Mouse (Mus musculus) limb, embryonic 14.5 days (tissue): Measurements from ENCODE around the gene Acaca. TPM values are rescaled to one million over a fixed set of nuclear protein-coding genes. Genes with fewer than 3 reads are reported as not detected.

Experiments used
- ATAC-seq: fragments of 200-750 bp; cut with Nextera tagmentation; 2 replicates; pipeline ENCODE4 v1.8.0; 2017; ENCODE audit warnings: low read depth, moderate number of reproducible peaks, moderate TSS enrichment; ENCODE audit not compliant: low FRiP score
- DNase-seq: peaks from one replicate; pipeline ENCODE4 v3.0.0-alpha.2; 2015; ENCODE audit warnings: low spot score
- H3K27ac ChIP-seq: fragments of 300-500 bp; sonication (generic); replicated peaks from 2 replicates; pipeline ENCODE4 v1.5.1; 2014; ENCODE audit warnings: low read depth, mild to moderate bottlenecking, low read length, moderate library complexity, mixed read lengths
- H3K27me3 ChIP-seq: fragments of 300-500 bp; sonication (generic); 2 replicates; pipeline ENCODE4 v1.6.1; 2014; ENCODE audit warnings: low read length, mixed read lengths; ENCODE audit not compliant: control insufficient read depth, insufficient read depth
- H3K36me3 ChIP-seq: fragments of 300-500 bp; sonication (generic); 2 replicates; pipeline ENCODE4 v1.6.1; 2014; ENCODE audit warnings: mild to moderate bottlenecking, low read length, moderate library complexity, mixed read lengths; ENCODE audit not compliant: control insufficient read depth, insufficient read depth
- H3K4me1 ChIP-seq: fragments of 300-500 bp; sonication (generic); 2 replicates; pipeline ENCODE4 v1.6.1; 2014; ENCODE audit warnings: antibody characterized with exemption, low read length, mixed read lengths; ENCODE audit not compliant: control insufficient read depth, insufficient read depth
- H3K4me2 ChIP-seq: fragments of 300-500 bp; sonication (generic); replicated peaks from 2 replicates; pipeline ENCODE4 v1.6.1; 2014; ENCODE audit warnings: low read depth, mild to moderate bottlenecking, low read length, moderate library complexity; ENCODE audit not compliant: severe bottlenecking
- H3K4me3 ChIP-seq: fragments of 300-500 bp; sonication (generic); replicated peaks from 2 replicates; pipeline ENCODE4 v1.5.1; 2014; ENCODE audit warnings: low read length
- H3K9ac ChIP-seq: fragments of 300-500 bp; sonication (generic); 2 replicates; pipeline ENCODE4 v1.6.1; 2014; ENCODE audit warnings: mild to moderate bottlenecking, low read depth, low read length, moderate library complexity; ENCODE audit not compliant: severe bottlenecking
- H3K9me3 ChIP-seq: fragments of 300-500 bp; sonication (generic); 2 replicates; pipeline ENCODE4 v1.6.1; 2016; ENCODE audit warnings: low read length; ENCODE audit not compliant: control insufficient read depth
- POLR2A ChIP-seq: fragments of 200-500 bp; IDR thresholded peaks from 2 replicates; pipeline ENCODE4 v1.8.0; 2012; ENCODE audit warnings: inconsistent platforms, mild to moderate bottlenecking, moderate library complexity, borderline replicate concordance; ENCODE audit not compliant: insufficient read depth, insufficient read length; ENCODE audit errors: extremely low read depth
- WGBS: fragments of 180-500 bp; shearing (Covaris S2); extraction: QIAGEN DNeasy Blood & Tissue Kit; methylation state at CpG from one replicate; pipeline ENCODE4 v1.1.7; 2014; 5-methylcytosine and 5-hydroxymethylcytosine counted together
- polyA plus RNA-seq, 2 experiments: library from polyadenylated mRNA; depleted of rRNA in 1 of 2; stranded (reverse) in 1 of 2; unstranded in 1 of 2; fragments of >200 nt; fragmentation: Nextera tagmentation in 1 of 2; extraction: Ambion mirVana in 1 of 2; gene quantifications; 2 replicates each; pipeline versions ENCODE4 v1.2.1 to v1.2.3; 2012 to 2014

Acaca gene
- polyA plus RNA-seq, 2 experiments = 18.2 to 20.3 TPM

GRCm38 (mm10) chr11:84168701-84169288 is 39.3 kb downstream of the Acaca start:
- H3K9me3 ChIP-seq = no peaks in the 10 kb centered on the region
- no peak overlapping the region for H3K9ac ChIP-seq
- no peak overlapping the region for H3K4me3 ChIP-seq
- no peak for ATAC-seq
- H3K27me3 ChIP-seq = no peaks in the 10 kb centered on the region
- 0 out of 2 replicates have a peak, but pooled peaks cover 3% of the 10 kb centered on the region for H3K4me1 ChIP-seq
- H3K4me2 ChIP-seq = no peak overlapping the region
- no peaks in the 10 kb centered on the region for H3K36me3 ChIP-seq
- no peak overlapping the region for H3K27ac ChIP-seq
- DNase-seq = no peak
- 29% methylated on average over 7 of the region's 7 CpGs for WGBS
- TF ChIP-seq POLR2A = no peak

- ATAC-seq = no peak
- DNase-seq = no peak
- no peak for TF ChIP-seq POLR2A
- Histone ChIP-seq H3K27ac (no peak overlapping the region), H3K4me2 (no peak overlapping the region), H3K4me1 (0 out of 2 replicates have a peak, but pooled peaks cover 3% of the 10 kb centered on the region), H3K9ac (no peak overlapping the region), H3K4me3 (no peak overlapping the region), H3K36me3 (no peaks in the 10 kb centered on the region), H3K27me3 (no peaks in the 10 kb centered on the region), H3K9me3 (no peaks in the 10 kb centered on the region)
- WGBS = 71% methylated on average over 11 of the region's 11 CpGs
Observed at GRCm38 (mm10) chr11:84172539-84173435, 43.3 kb downstream of the Acaca start.

GRCm38 (mm10) chr11:84178571-84178970 is 49.1 kb downstream of the Acaca start:
- 33% methylated on average over 4 of the region's 4 CpGs for WGBS
- H3K36me3 ChIP-seq = no peaks in the 10 kb centered on the region
- no peaks in the 10 kb centered on the region for H3K9me3 ChIP-seq
- ATAC-seq = no peak
- peak overlapping the region; percentile 69; the same call in 1 of the 2 replicates for H3K4me3 ChIP-seq
- peaks cover 9% of the 10 kb centered on the region for H3K4me1 ChIP-seq
- no peak for TF ChIP-seq POLR2A
- H3K4me2 ChIP-seq = peak overlapping the region; percentile 54
- DNase-seq = no peak
- H3K27ac ChIP-seq = 0 out of 2 replicates have a peak overlapping the region, but pooled peaks have one; percentile 78
- H3K27me3 ChIP-seq = no peaks in the 10 kb centered on the region
- H3K9ac ChIP-seq = peak overlapping the region; percentile 76; the same call in 1 of the 2 replicates

- Histone ChIP-seq H3K4me2 (peak overlapping the region; percentile 54), H3K9me3 (no peaks in the 10 kb centered on the region), H3K4me1 (peaks cover 9% of the 10 kb centered on the region), H3K27me3 (no peaks in the 10 kb centered on the region), H3K27ac (peak overlapping the region; percentile 78), H3K9ac (peak overlapping the region; percentile 76), H3K36me3 (no peaks in the 10 kb centered on the region), H3K4me3 (peak overlapping the region; percentile 69)
- ATAC-seq = peak; percentile 97
- no peak for TF ChIP-seq POLR2A
- peak; percentile 95 for DNase-seq
- 4% methylated on average over 26 of the region's 85 CpGs for WGBS
Observed at GRCm38 (mm10) chr11:84179226-84179953, 49.9 kb downstream of the Acaca start.
